Mouse (Mus musculus) forebrain, embryonic 13.5 days (tissue): ENCODE measurements around the gene Adgrb2. TPM values are rescaled to one million over a fixed set of nuclear protein-coding genes. Genes with fewer than 3 reads are reported as not detected.

Experiments
- ATAC-seq: fragments of 200-750 bp; cut with Nextera tagmentation; 2 replicates; pipeline ENCODE4 v1.8.0; 2017
- H3K27ac ChIP-seq: fragments of 300-500 bp; sonication (generic); 2 replicates; pipeline ENCODE4 v1.5.1; 2015; ENCODE audit warnings: inconsistent platforms, mild to moderate bottlenecking, moderate library complexity
- H3K27me3 ChIP-seq: fragments of 300-500 bp; sonication (generic); 2 replicates; pipeline ENCODE4 v1.6.1; 2015; ENCODE audit warnings: mild to moderate bottlenecking, inconsistent platforms
- H3K36me3 ChIP-seq: fragments of 300-500 bp; sonication (generic); 2 replicates; pipeline ENCODE4 v1.6.1; 2015; ENCODE audit warnings: mild to moderate bottlenecking, inconsistent platforms; ENCODE audit not compliant: poor library complexity, severe bottlenecking
- H3K4me1 ChIP-seq: fragments of 300-500 bp; sonication (generic); 2 replicates; pipeline ENCODE4 v1.6.1; 2015; ENCODE audit warnings: inconsistent platforms
- H3K4me2 ChIP-seq: fragments of 300-500 bp; sonication (generic); 2 replicates; pipeline ENCODE4 v1.6.1; 2015; ENCODE audit warnings: inconsistent platforms, mild to moderate bottlenecking, moderate library complexity
- H3K4me3 ChIP-seq: fragments of 300-500 bp; sonication (generic); 2 replicates; pipeline ENCODE4 v1.5.1; 2015; ENCODE audit warnings: mild to moderate bottlenecking, inconsistent platforms
- H3K9ac ChIP-seq: fragments of 300-500 bp; sonication (generic); 2 replicates; pipeline ENCODE4 v1.6.1; 2015; ENCODE audit warnings: mild to moderate bottlenecking, inconsistent platforms
- H3K9me3 ChIP-seq: fragments of 300-500 bp; sonication (generic); replicated peaks from 2 replicates; pipeline ENCODE4 v1.6.1; 2016; ENCODE audit warnings: inconsistent platforms
- WGBS: fragments of 180-500 bp; shearing (Covaris S2); methylation state at CpG from one replicate; pipeline ENCODE4 v1.1.7; 2015; 5-methylcytosine and 5-hydroxymethylcytosine counted together
- polyA plus RNA-seq: library from polyadenylated mRNA; unstranded; fragments of >200 nt; fragmentation: Nextera tagmentation; extraction: Ambion mirVana; gene quantifications from 2 replicates; pipeline ENCODE4 v1.2.1, GENCODE M21; 2015

Adgrb2 gene
- polyA plus RNA-seq, 1 experiment from 2014 or later = 6.4 TPM

GRCm38 (mm10) chr4:129992720-129993119 is 8.1 kb downstream of the Adgrb2 start:
- peaks cover 25% of the 10 kb centered on the region for H3K36me3 ChIP-seq
- peaks cover 52% of the 10 kb centered on the region for H3K4me1 ChIP-seq
- H3K27ac ChIP-seq = no peak overlapping the region
- WGBS = 81% methylated on average over 16 of the region's 16 CpGs
- H3K4me3 ChIP-seq = no peak overlapping the region
- no peak overlapping the region for H3K4me2 ChIP-seq
- H3K9ac ChIP-seq = no peak overlapping the region
- no peaks in the 10 kb centered on the region for H3K27me3 ChIP-seq
- no peaks in the 10 kb centered on the region for H3K9me3 ChIP-seq
- ATAC-seq = no peak

- ATAC-seq = no peak
- Histone ChIP-seq H3K27ac (no peak overlapping the region), H3K9me3 (no peaks in the 10 kb centered on the region), H3K27me3 (no peaks in the 10 kb centered on the region), H3K9ac (no peak overlapping the region), H3K4me2 (no peak overlapping the region), H3K36me3 (peaks cover 25% of the 10 kb centered on the region), H3K4me1 (peaks cover 47% of the 10 kb centered on the region), H3K4me3 (no peak overlapping the region)
- WGBS = 87% methylated on average over 5 of the region's 5 CpGs
Observed at GRCm38 (mm10) chr4:129993213-129993612, 8.5 kb downstream of the Adgrb2 start.

GRCm38 (mm10) chr4:129993944-129994695 is 9.4 kb downstream of the Adgrb2 start:
- Histone ChIP-seq H3K9ac (no peak overlapping the region), H3K4me3 (no peak overlapping the region), H3K27ac (peak overlapping the region; percentile 1; the same call in 1 of the 2 replicates), H3K36me3 (peaks cover 25% of the 10 kb centered on the region), H3K9me3 (no peaks in the 10 kb centered on the region), H3K4me1 (peaks cover 43% of the 10 kb centered on the region), H3K4me2 (no peak overlapping the region), H3K27me3 (no peaks in the 10 kb centered on the region)
- no peak for ATAC-seq
- WGBS = 84% methylated on average over 16 of the region's 16 CpGs

- Histone ChIP-seq H3K4me2 (no peak overlapping the region), H3K27ac (peak overlapping the region; percentile 1; the same call in 1 of the 2 replicates), H3K36me3 (peaks cover 25% of the 10 kb centered on the region), H3K9ac (no peak overlapping the region), H3K4me3 (no peak overlapping the region), H3K27me3 (no peaks in the 10 kb centered on the region), H3K4me1 (peaks cover 37% of the 10 kb centered on the region), H3K9me3 (no peaks in the 10 kb centered on the region)
- no peak for ATAC-seq
- WGBS = 77% methylated on average over 5 of the region's 5 CpGs
Observed at GRCm38 (mm10) chr4:129994728-129995127, 10.1 kb downstream of the Adgrb2 start.

GRCm38 (mm10) chr4:129995255-129995654 is 10.6 kb downstream of the Adgrb2 start:
- no peak for ATAC-seq
- Histone ChIP-seq H3K27me3 (no peaks in the 10 kb centered on the region), H3K36me3 (peaks cover 25% of the 10 kb centered on the region), H3K4me2 (no peak overlapping the region), H3K27ac (peak overlapping the region; percentile 1; the same call in 1 of the 2 replicates), H3K9ac (no peak overlapping the region), H3K9me3 (no peaks in the 10 kb centered on the region), H3K4me3 (no peak overlapping the region), H3K4me1 (peaks cover 31% of the 10 kb centered on the region)
- 90% methylated on average over 8 of the region's 8 CpGs for WGBS

GRCm38 (mm10) chr4:129996015-129996414 is 11.3 kb downstream of the Adgrb2 start:
- H3K4me2 ChIP-seq = no peak overlapping the region
- H3K9ac ChIP-seq = no peak overlapping the region
- no peak for ATAC-seq
- WGBS = 79% methylated on average over 4 of the region's 4 CpGs
- peaks cover 29% of the 10 kb centered on the region for H3K4me1 ChIP-seq
- H3K9me3 ChIP-seq = no peaks in the 10 kb centered on the region
- no peak overlapping the region for H3K27ac ChIP-seq
- H3K27me3 ChIP-seq = no peaks in the 10 kb centered on the region
- H3K36me3 ChIP-seq = peaks cover 25% of the 10 kb centered on the region
- no peak overlapping the region for H3K4me3 ChIP-seq

GRCm38 (mm10) chr4:129998124-129998523 is 13.5 kb downstream of the Adgrb2 start:
- no peak overlapping the region for H3K4me2 ChIP-seq
- WGBS = 79% methylated on average over 11 of the region's 11 CpGs
- H3K9ac ChIP-seq = no peak overlapping the region
- H3K4me1 ChIP-seq = peaks cover 35% of the 10 kb centered on the region
- H3K9me3 ChIP-seq = no peaks in the 10 kb centered on the region
- no peak overlapping the region for H3K4me3 ChIP-seq
- peaks cover 13% of the 10 kb centered on the region for H3K36me3 ChIP-seq
- H3K27ac ChIP-seq = no peak overlapping the region
- no peak for ATAC-seq
- H3K27me3 ChIP-seq = no peaks in the 10 kb centered on the region

GRCm38 (mm10) chr4:130001710-130002109 is 17.0 kb downstream of the Adgrb2 start:
- peak; percentile 46 for ATAC-seq
- Histone ChIP-seq H3K36me3 (no peaks in the 10 kb centered on the region; the same call in 1 of the 2 replicates), H3K4me1 (peaks cover 23% of the 10 kb centered on the region), H3K4me2 (no peak overlapping the region), H3K4me3 (no peak overlapping the region), H3K9ac (no peak overlapping the region), H3K9me3 (no peaks in the 10 kb centered on the region), H3K27me3 (no peaks in the 10 kb centered on the region), H3K27ac (peak overlapping the region; percentile 41)
- WGBS = 34% methylated on average over 5 of the region's 5 CpGs

- H3K27me3 ChIP-seq = no peaks in the 10 kb centered on the region
- H3K9me3 ChIP-seq = no peaks in the 10 kb centered on the region
- no peaks in the 10 kb centered on the region; the same call in 1 of the 2 replicates for H3K36me3 ChIP-seq
- H3K27ac ChIP-seq = peak overlapping the region; percentile 41
- H3K9ac ChIP-seq = no peak overlapping the region
- H3K4me3 ChIP-seq = no peak overlapping the region
- WGBS = 62% methylated on average over 10 of the region's 10 CpGs
- H3K4me1 ChIP-seq = peaks cover 26% of the 10 kb centered on the region
- no peak overlapping the region for H3K4me2 ChIP-seq
- ATAC-seq = peak; percentile 66
Observed at GRCm38 (mm10) chr4:130002157-130002556, 17.5 kb downstream of the Adgrb2 start.

- Histone ChIP-seq H3K4me3 (no peak overlapping the region), H3K27ac (no peak overlapping the region), H3K9ac (no peak overlapping the region), H3K9me3 (no peaks in the 10 kb centered on the region), H3K27me3 (no peaks in the 10 kb centered on the region), H3K4me2 (no peak overlapping the region), H3K4me1 (peaks cover 23% of the 10 kb centered on the region), H3K36me3 (peaks cover 16% of the 10 kb centered on the region)
- WGBS = 67% methylated on average over 9 of the region's 9 CpGs
- no peak for ATAC-seq
Observed at GRCm38 (mm10) chr4:130005593-130005992, 20.9 kb downstream of the Adgrb2 start.

- peak overlapping the region; percentile 25 for H3K4me3 ChIP-seq
- 27% methylated on average over 24 of the region's 25 CpGs for WGBS
Observed at GRCm38 (mm10) chr4:130006533-130006932, 21.9 kb downstream of the Adgrb2 start.

GRCm38 (mm10) chr4:130009043-130009442 is 24.4 kb downstream of the Adgrb2 start:
- Histone ChIP-seq H3K4me1 (peaks cover 9% of the 10 kb centered on the region), H3K27me3 (no peaks in the 10 kb centered on the region), H3K9ac (no peak overlapping the region), H3K4me2 (no peak overlapping the region), H3K36me3 (peaks cover 39% of the 10 kb centered on the region), H3K27ac (no peak overlapping the region), H3K9me3 (no peaks in the 10 kb centered on the region), H3K4me3 (no peak overlapping the region)
- ATAC-seq = no peak
- WGBS = 83% methylated on average over 14 of the region's 14 CpGs

More at GRCm38 (mm10) chr4:130006533-130006932, 21.9 kb downstream of the Adgrb2 start:
- Histone ChIP-seq H3K9ac (peak overlapping the region; percentile 28; the same call in 1 of the 2 replicates), H3K4me1 (peaks cover 17% of the 10 kb centered on the region), H3K36me3 (peaks cover 25% of the 10 kb centered on the region), H3K27me3 (no peaks in the 10 kb centered on the region), H3K9me3 (no peaks in the 10 kb centered on the region), H3K27ac (no peak overlapping the region), H3K4me2 (peak overlapping the region; percentile 54)
- ATAC-seq = no peak
